Mouse (Mus musculus) CH12.LX (cell line): ENCODE measurements around the gene Cant1. TPM values are rescaled to one million over a fixed set of nuclear protein-coding genes. Genes with fewer than 3 reads are reported as not detected.

ENCODE experiments used
- DNase-seq: peaks from one replicate; pipeline ENCODE4 v3.0.0-alpha.2; 2013; ENCODE audit errors: extremely low read depth
- H3K27ac ChIP-seq: 2 replicates; pipeline ENCODE4 v1.5.1; 2012; ENCODE audit warnings: low read depth, mild to moderate bottlenecking, control low read depth, moderate library complexity; ENCODE audit not compliant: insufficient read depth
- H3K27me3 ChIP-seq: replicated peaks from 2 replicates; pipeline ENCODE3; 2012; ENCODE audit warnings: inconsistent platforms
- H3K36me3 ChIP-seq, 2 experiments: replicated peaks in 1 of 2; 2 replicates each; pipeline versions ENCODE3 to v1.6.1; 2012; ENCODE audit warnings: inconsistent platforms in 1 of 2, low read length in 1 of 2, mild to moderate bottlenecking in 1 of 2, mixed read lengths in 1 of 2, moderate library complexity in 1 of 2; ENCODE audit not compliant: control insufficient read depth in 1 of 2, insufficient read depth in 1 of 2
- H3K4me1 ChIP-seq, 2 experiments: 2 replicates each; pipeline ENCODE4 v1.6.1; 2012; ENCODE audit warnings: inconsistent platforms in 1 of 2, moderate library complexity in 1 of 2; ENCODE audit not compliant: insufficient read depth in 2 of 2, control insufficient read depth in 1 of 2
- H3K4me2 ChIP-seq: 2 replicates; pipeline ENCODE4 v1.6.1; 2012; ENCODE audit warnings: low read depth, mild to moderate bottlenecking, control low read depth; ENCODE audit not compliant: poor library complexity, insufficient read depth, severe bottlenecking
- H3K4me3 ChIP-seq, 3 experiments: fragments of 150-350 bp in 1 of 3; sonication (generic) in 1 of 3; replicated peaks in 1 of 3; 2 replicates each; pipeline versions ENCODE3 to v1.5.1; 2011 to 2012; ENCODE audit warnings: low read depth in 2 of 3, low read length in 2 of 3, mild to moderate bottlenecking in 2 of 3, moderate library complexity in 2 of 3, control low read depth in 1 of 3, improper control_type of control experiment in 1 of 3, inconsistent platforms in 1 of 3, mixed read lengths in 1 of 3; ENCODE audit not compliant: poor library complexity in 1 of 3
- H3K79me2 ChIP-seq: replicated peaks from 2 replicates; pipeline ENCODE4 v1.6.1; 2012; ENCODE audit warnings: mild to moderate bottlenecking, moderate library complexity; ENCODE audit not compliant: control insufficient read depth, poor library complexity, insufficient read depth, severe bottlenecking; ENCODE audit errors: extremely low read depth
- H3K9ac ChIP-seq: 2 replicates; pipeline ENCODE4 v1.6.1; 2012; ENCODE audit warnings: low read depth, mild to moderate bottlenecking, control low read depth, moderate library complexity; ENCODE audit not compliant: insufficient read depth
- H3K9me3 ChIP-seq: replicated peaks from 2 replicates; pipeline ENCODE3; 2012; ENCODE audit warnings: low read length, inconsistent platforms, mixed read lengths
- BHLHE40 ChIP-seq: IDR thresholded peaks from 2 replicates; pipeline ENCODE4 v1.6.1; 2011; ENCODE audit warnings: mild to moderate bottlenecking, low read depth, low read length, improper control_type of control experiment
- CHD1 ChIP-seq: IDR thresholded peaks from 2 replicates; pipeline ENCODE4 v1.6.1; 2012; ENCODE audit warnings: low read depth, low read length, improper control_type of control experiment, inconsistent platforms
- CHD2 ChIP-seq: IDR thresholded peaks from 2 replicates; pipeline ENCODE4 v1.6.1; 2011; ENCODE audit warnings: low read length, improper control_type of control experiment
- CTCF ChIP-seq, 2 experiments: IDR thresholded peaks in 1 of 2; conservative IDR thresholded peaks in 1 of 2; 2 replicates each; pipeline ENCODE4 v1.5.1; 2011 to 2012; ENCODE audit warnings: low read depth in 2 of 2, low read length in 2 of 2, improper control_type of control experiment in 1 of 2, inconsistent platforms in 1 of 2, mild to moderate bottlenecking in 1 of 2, moderate library complexity in 1 of 2
- E2F4 ChIP-seq: IDR thresholded peaks from 2 replicates; pipeline ENCODE4 v1.6.1; 2011; ENCODE audit warnings: low read depth, low read length, improper control_type of control experiment; ENCODE audit not compliant: insufficient replicate concordance
- ELF1 ChIP-seq: IDR thresholded peaks from 2 replicates; pipeline ENCODE4 v1.6.1; 2014; ENCODE audit warnings: low read depth, mild to moderate bottlenecking, inconsistent platforms, low read length, improper control_type of control experiment
- ETS1 ChIP-seq: conservative IDR thresholded peaks from 2 replicates; pipeline ENCODE4 v1.6.1; 2012; ENCODE audit warnings: low read depth, mild to moderate bottlenecking, inconsistent platforms, low read length, improper control_type of control experiment, moderate library complexity
- GABPA ChIP-seq: IDR thresholded peaks from 2 replicates; pipeline ENCODE4 v1.6.1; 2012; ENCODE audit warnings: low read depth, low read length, improper control_type of control experiment, inconsistent platforms; ENCODE audit not compliant: insufficient replicate concordance
- HCFC1 ChIP-seq: IDR thresholded peaks from 2 replicates; pipeline ENCODE4 v1.6.1; 2012; ENCODE audit warnings: low read depth, mild to moderate bottlenecking, inconsistent platforms, low read length, improper control_type of control experiment
- IRF4 ChIP-seq: IDR thresholded peaks from 2 replicates; pipeline ENCODE4 v1.6.1; 2014; ENCODE audit warnings: low read depth, mild to moderate bottlenecking, inconsistent platforms, low read length, improper control_type of control experiment
- JUN ChIP-seq: IDR thresholded peaks from 2 replicates; pipeline ENCODE4 v1.6.1; 2011; ENCODE audit warnings: low read depth, mild to moderate bottlenecking, low read length, improper control_type of control experiment, moderate library complexity; ENCODE audit not compliant: insufficient read depth
- JUND ChIP-seq: conservative IDR thresholded peaks from 2 replicates; pipeline ENCODE4 v1.6.1; 2011; ENCODE audit warnings: low read depth, low read length, improper control_type of control experiment
- KAT2A ChIP-seq: IDR thresholded peaks from 2 replicates; pipeline ENCODE4 v1.6.1; 2012; ENCODE audit warnings: low read length, improper control_type of control experiment, inconsistent platforms; ENCODE audit not compliant: insufficient replicate concordance
- MAFK ChIP-seq: IDR thresholded peaks from 2 replicates; pipeline ENCODE4 v1.6.1; 2011; ENCODE audit warnings: low read length, improper control_type of control experiment; ENCODE audit not compliant: insufficient replicate concordance
- MAX ChIP-seq: IDR thresholded peaks from 2 replicates; pipeline ENCODE4 v1.6.1; 2011; ENCODE audit warnings: low read length, improper control_type of control experiment
- MAZ ChIP-seq: IDR thresholded peaks from 2 replicates; pipeline ENCODE4 v1.6.1; 2012; ENCODE audit warnings: low read depth, mild to moderate bottlenecking, inconsistent platforms, low read length, improper control_type of control experiment, moderate library complexity
- MEF2A ChIP-seq: IDR thresholded peaks from 2 replicates; pipeline ENCODE4 v1.6.1; 2014; ENCODE audit warnings: low read depth, mild to moderate bottlenecking, inconsistent platforms, low read length, improper control_type of control experiment, borderline replicate concordance
- MXI1 ChIP-seq: IDR thresholded peaks from 2 replicates; pipeline ENCODE4 v1.6.1; 2011; ENCODE audit warnings: mild to moderate bottlenecking, low read depth, low read length, improper control_type of control experiment
- MYC ChIP-seq: IDR thresholded peaks from 2 replicates; pipeline ENCODE4 v1.6.1; 2011; ENCODE audit warnings: low read depth, mild to moderate bottlenecking, improper control_type of control experiment, low read length
- NELFE ChIP-seq: IDR thresholded peaks from 2 replicates; pipeline ENCODE4 v1.6.1; 2011; ENCODE audit warnings: low read depth, low read length, improper control_type of control experiment
- NRF1 ChIP-seq: IDR thresholded peaks from 2 replicates; pipeline ENCODE4 v1.6.1; 2014; ENCODE audit warnings: low read depth, mild to moderate bottlenecking, inconsistent platforms, low read length, improper control_type of control experiment, moderate library complexity
- PAX5 ChIP-seq: IDR thresholded peaks from 2 replicates; pipeline ENCODE4 v1.6.1; 2012; ENCODE audit warnings: low read length, inconsistent platforms, mixed read lengths
- POLR2A ChIP-seq: IDR thresholded peaks from 2 replicates; pipeline ENCODE4 v1.6.1; 2011; ENCODE audit warnings: low read depth, mild to moderate bottlenecking, improper control_type of control experiment, low read length
- POLR2AphosphoS2 ChIP-seq: IDR thresholded peaks from 2 replicates; pipeline ENCODE4 v1.6.1; 2011; ENCODE audit warnings: low read depth, low read length, improper control_type of control experiment
- RAD21 ChIP-seq: IDR thresholded peaks from 2 replicates; pipeline ENCODE4 v1.6.1; 2011; ENCODE audit warnings: low read depth, mild to moderate bottlenecking, low read length, improper control_type of control experiment, moderate library complexity
- RCOR1 ChIP-seq: conservative IDR thresholded peaks from 2 replicates; pipeline ENCODE4 v1.6.1; 2012; ENCODE audit warnings: low read depth, mild to moderate bottlenecking, inconsistent platforms, low read length, improper control_type of control experiment
- SIN3A ChIP-seq: IDR thresholded peaks from 2 replicates; pipeline ENCODE4 v1.6.1; 2012; ENCODE audit warnings: low read length, improper control_type of control experiment, inconsistent platforms
- SMC3 ChIP-seq: IDR thresholded peaks from 2 replicates; pipeline ENCODE4 v1.6.1; 2011; ENCODE audit warnings: low read depth, low read length, improper control_type of control experiment
- TBP ChIP-seq: conservative IDR thresholded peaks from 2 replicates; pipeline ENCODE4 v1.6.1; 2011; ENCODE audit warnings: low read depth, low read length, improper control_type of control experiment
- TCF12 ChIP-seq: IDR thresholded peaks from 2 replicates; pipeline ENCODE4 v1.6.1; 2014; ENCODE audit warnings: low read depth, mild to moderate bottlenecking, inconsistent platforms, low read length, improper control_type of control experiment
- UBTF ChIP-seq: IDR thresholded peaks from 2 replicates; pipeline ENCODE4 v1.6.1; 2012; ENCODE audit warnings: low read depth, mild to moderate bottlenecking, inconsistent platforms, low read length, improper control_type of control experiment, moderate library complexity
- USF1 ChIP-seq: IDR thresholded peaks from 2 replicates; pipeline ENCODE4 v1.6.1; 2014; ENCODE audit warnings: low read depth, mild to moderate bottlenecking, inconsistent platforms, low read length, improper control_type of control experiment
- USF2 ChIP-seq: conservative IDR thresholded peaks from 2 replicates; pipeline ENCODE4 v1.6.1; 2011; ENCODE audit warnings: low read depth, low read length, improper control_type of control experiment
- ZC3H11A ChIP-seq: IDR thresholded peaks from 2 replicates; pipeline ENCODE4 v1.6.1; 2012; ENCODE audit warnings: low read depth, mild to moderate bottlenecking, inconsistent platforms, low read length, improper control_type of control experiment
- ZKSCAN1 ChIP-seq: IDR thresholded peaks from 2 replicates; pipeline ENCODE4 v1.6.1; 2012; ENCODE audit warnings: low read depth, inconsistent platforms, low read length, improper control_type of control experiment, borderline replicate concordance
- ZMIZ1 ChIP-seq: IDR thresholded peaks from 2 replicates; pipeline ENCODE4 v1.6.1; 2012; ENCODE audit warnings: low read depth, mild to moderate bottlenecking, inconsistent platforms, low read length, improper control_type of control experiment
- ZNF384 ChIP-seq: IDR thresholded peaks from 2 replicates; pipeline ENCODE4 v1.6.1; 2012; ENCODE audit warnings: low read depth, low read length, improper control_type of control experiment, inconsistent platforms
- dilution Hi-C: fragments of 300-500 bp; cut with MboI; formaldehyde crosslinking; loops from 2 replicates; pipeline ENCODE4 v1.14.3; 2020; ENCODE audit warnings: low sequenced_read_pairs; ENCODE audit not compliant: extremely low pct_unique_long_range_greater_than_20kb, extremely low pct_ligation_motif_present
- in situ Hi-C: fragments of 300-500 bp; cut with MboI; formaldehyde crosslinking; loops from 3 replicates; pipeline ENCODE4 v1.14.3; 2019; ENCODE audit warnings: low sequenced_read_pairs, low pct_ligation_motif_present, low pct_unique_long_range_greater_than_20kb, mixed read lengths
- polyA plus RNA-seq: library from polyadenylated mRNA; unstranded; fragments of >175 nt; gene quantifications from 2 replicates; pipeline ENCODE4 v1.2.1, GENCODE M21; 2012; ENCODE audit warnings: low read depth; ENCODE audit not compliant: insufficient read length
- total RNA-seq, 2 experiments: library from RNA; depleted of rRNA; stranded (reverse); fragments of 300-350 nt in 1 of 2; fragments of >200 nt in 1 of 2; gene quantifications; 2 replicates each; pipeline ENCODE4 v1.2.3; 2012 to 2014

The Cant1 gene
- total and polyA plus RNA-seq, 3 experiments, result 28.8 to 40.2 (median 31.2) TPM

DNA sequence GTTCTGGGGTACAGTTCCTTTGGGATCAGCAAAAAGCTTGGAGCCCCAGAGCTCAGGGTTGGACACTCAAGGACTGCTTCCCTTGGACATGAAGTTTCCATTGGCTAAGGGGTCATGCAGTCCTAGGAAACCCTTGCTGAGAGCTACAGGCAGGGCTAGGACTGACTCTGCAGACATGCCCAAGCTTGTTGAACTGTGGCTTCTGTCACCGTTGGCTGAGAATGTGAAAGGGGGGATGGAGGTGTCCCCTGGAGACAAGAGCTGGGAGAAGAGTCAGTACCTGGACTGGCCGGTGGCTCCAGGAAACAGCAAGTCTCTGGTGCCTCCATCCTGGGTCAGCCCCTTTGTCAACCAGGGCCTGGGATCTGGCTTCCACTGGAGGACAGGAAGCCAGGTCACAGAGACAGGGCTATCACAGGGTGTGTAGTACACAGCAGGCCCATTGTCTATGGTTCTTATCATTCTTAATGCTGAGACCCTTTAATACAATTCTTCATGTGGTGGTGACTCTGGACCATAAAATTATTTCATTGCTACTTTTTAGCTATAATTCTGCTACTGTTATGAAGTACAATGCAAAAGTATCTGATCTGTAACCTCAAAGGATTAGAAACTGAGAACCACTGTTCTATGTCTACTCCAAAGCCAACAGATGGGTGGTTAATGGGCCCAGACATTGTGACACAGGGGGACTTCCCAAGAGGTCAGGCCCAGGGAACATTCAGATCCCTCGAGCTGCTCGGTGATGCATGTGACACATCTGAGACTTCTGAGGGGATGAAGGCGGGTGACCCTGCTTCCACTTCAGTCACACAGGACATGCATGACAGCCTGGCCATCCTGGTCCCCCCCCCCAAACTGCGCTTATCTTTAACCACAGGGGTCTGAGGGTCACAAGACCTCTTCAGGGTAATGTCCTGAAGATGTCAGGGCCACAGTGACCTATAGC lies 14.7 kb downstream of the Cant1 start:
- peak; percentile 96 for DNase-seq
- Histone ChIP-seq H3K4me3 (peak overlapping the region in 1 of 3 experiments; percentile 7), H3K4me1 (peaks cover 36 to 64% of the 10 kb centered on the region in 2 experiments), H3K4me2 (peak overlapping the region; percentile 49), H3K79me2 (no peaks in the 10 kb centered on the region), H3K36me3 (peaks cover 26 to 50% of the 10 kb centered on the region in 2 experiments), H3K9ac (peak overlapping the region; percentile 39), H3K27ac (peak overlapping the region; percentile 96), H3K9me3 (no peaks in the 10 kb centered on the region), H3K27me3 (no peaks in the 10 kb centered on the region)
- in situ Hi-C loops (no loop called here), dilution Hi-C loops (no loop called here)
- TF ChIP-seq HCFC1 (peak; percentile 30), MEF2A (peak; percentile 89), KAT2A (0 out of 2 replicates have a peak, but pooled peaks have one; percentile 66), ZNF384 (no peak), CHD1 (peak; percentile 100), CTCF (conservative IDR thresholded peaks at IDR 0.05 in 1 of 2, IDR thresholded peaks at IDR 0.05 in 1 of 2; ENCODE audit: low read depth in 2 of 2, low read length in 2 of 2) (no peak), SMC3 (no peak; the same call in 1 of the 2 replicates), RAD21 (no peak), POLR2A (peak; percentile 49), TBP (peak; percentile 57; the same call in 1 of the 2 replicates), ZKSCAN1 (no peak), ZMIZ1 (0 out of 2 replicates have a peak, but pooled peaks have one; percentile 38), UBTF (peak; percentile 74; the same call in 1 of the 2 replicates), JUN (peak; percentile 7; the same call in 1 of the 2 replicates), CHD2 (peak; percentile 93), JUND (no peak; the same call in 1 of the 2 replicates), NRF1 (peak; percentile 51; the same call in 1 of the 2 replicates), POLR2AphosphoS2 (0 out of 2 replicates have a peak, but pooled peaks have one; percentile 56), MAZ (peak; percentile 94), MAX (peak; percentile 56), E2F4 (no peak), MXI1 (peak; percentile 81), PAX5 (no peak), GABPA (no peak), RCOR1 (peak; percentile 92), TCF12 (peak; percentile 80), USF1 (no peak), NELFE (no peak; the same call in 1 of the 2 replicates), MYC (peak; percentile 80), SIN3A (peak; percentile 57), USF2 (peak; percentile 49), IRF4 (peak; percentile 95), MAFK (peak; percentile 66; the same call in 1 of the 2 replicates), ELF1 (peak; percentile 64), ZC3H11A (no peak), ETS1 (peak; percentile 93), BHLHE40 (peak; percentile 96)
